In the genomic region with DNA sequence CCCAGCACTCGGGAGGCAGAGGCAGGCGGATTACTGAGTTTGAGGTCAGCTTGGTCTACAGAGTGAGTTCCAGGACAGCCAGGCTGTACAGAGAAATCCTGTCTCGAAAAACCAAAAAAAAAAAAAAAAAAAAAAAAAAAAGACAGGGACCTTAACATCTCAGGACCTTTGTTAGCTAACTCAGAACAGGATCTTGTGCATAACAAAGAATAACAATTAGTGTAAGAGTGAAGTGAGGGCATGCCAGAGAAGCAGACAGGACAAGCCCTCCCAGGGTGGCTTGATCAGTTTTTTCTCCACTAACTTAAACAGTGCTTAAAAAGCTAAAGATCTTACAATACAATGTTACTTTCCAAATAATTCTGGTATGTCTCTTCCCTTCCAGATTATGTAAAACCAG, we compare ENCODE assay signal across 19 mouse cellular contexts.
"Had no signal": no experiment of that assay in that cellular context is flagged by ENCODE, and none has a peak within 500 bp of the region (broad histone marks: within the 10 kb centered on the region; RNA-seq: fewer than 3 reads in every experiment).

No protein-coding gene starts in this region.

- H3K27ac ChIP-seq: heart, embryonic 10.5 days; hindbrain, embryonic 10.5 days; hindbrain, embryonic 12.5 days; hindbrain, embryonic 14.5 days; intestine, embryonic 15.5 days; layer of hippocampus, adult 2 months; limb, embryonic 10.5 days; limb, embryonic 12.5 days; liver, embryonic 13.5 days had no signal

- DNase-seq: gastrocnemius, postnatal 25 days; heart, postnatal 10 days; heart, postnatal 4 days; kidney, adult 18-20 months; kidney, adult 8-10 months; kidney, postnatal 10 days; kidney, postnatal 25 days; kidney, postnatal 4 days; liver; liver, embryonic 13.5 days had no signal

- H3K4me3 ChIP-seq: heart, embryonic 10.5 days; heart, embryonic 12.5 days; hindbrain, embryonic 10.5 days; hindbrain, embryonic 12.5 days; intestine, embryonic 15.5 days; layer of hippocampus, adult 2 months; limb, embryonic 10.5 days; limb, embryonic 12.5 days; liver, embryonic 13.5 days had no signal
